8 mouse cellular contexts compared by ENCODE assay signal in the genomic region with DNA sequence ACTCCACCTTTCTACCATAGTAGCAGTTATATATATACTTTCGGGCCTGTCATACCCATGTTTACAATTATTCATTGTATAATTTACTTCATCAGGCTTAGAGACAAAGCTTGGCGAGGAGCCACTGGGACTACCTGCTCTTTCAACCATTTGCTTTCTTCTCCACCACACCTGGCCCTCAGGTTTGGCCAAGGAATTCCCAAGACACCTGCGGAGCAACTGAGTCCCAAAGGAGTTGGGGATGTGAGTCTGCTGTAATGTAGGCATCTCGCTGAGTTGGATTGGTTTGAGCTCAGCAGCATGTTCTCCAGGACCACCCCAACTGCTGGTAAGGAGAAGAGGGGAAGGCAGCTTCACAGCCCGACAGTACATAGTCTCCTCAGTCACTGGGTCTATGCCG. TPM values are rescaled to one million over a fixed set of nuclear protein-coding genes. Genes with fewer than 3 reads are reported as not detected.
DNase-seq lines count a peak whose midpoint lies in the region; ATAC-seq and TF ChIP-seq lines count a peak whose summit lies in the region.

A gene (plus strand): TSS at position 239 of the 400 bp plus-strand sequence.

- no peaks in the 10 kb centered on the region for H3K9me3 ChIP-seq in ES-Bruce4 (replicated peaks; ENCODE audit: control insufficient read depth, insufficient read depth, low read length, poor library complexity, severe bottlenecking)
- H3K9me3 ChIP-seq in forebrain, embryonic 15.5 days: no peaks in the 10 kb centered on the region
- no peaks in the 10 kb centered on the region for H3K9me3 ChIP-seq in hindbrain, embryonic 11.5 days (ENCODE audit: control insufficient read depth, low read length)
- no peaks in the 10 kb centered on the region for H3K9me3 ChIP-seq in liver, embryonic 13.5 days (replicated peaks)

- no peak within 1 kb of the TSS; the same call in 1 of the 2 replicates for H3K27ac ChIP-seq in ES-Bruce4 (ENCODE audit: insufficient read depth, low read length)
- H3K27ac ChIP-seq in forebrain, embryonic 15.5 days (replicated peaks): no peak within 1 kb of the TSS
- H3K27ac ChIP-seq in hindbrain, embryonic 11.5 days (ENCODE audit: low read depth, low read length): no peak within 1 kb of the TSS
- no peak within 1 kb of the TSS for H3K27ac ChIP-seq in liver, embryonic 13.5 days

- TF ChIP-seq CTCF in ES-Bruce4 (IDR thresholded peaks at IDR 0.05; ENCODE audit: low read depth, low read length): no peak

- H3K36me3 ChIP-seq in ES-Bruce4 (ENCODE audit: control insufficient read depth, insufficient read depth, low read length, poor library complexity, severe bottlenecking): peaks cover 7% of the 10 kb centered on the region
- H3K36me3 ChIP-seq in forebrain, embryonic 15.5 days: peaks cover 5% of the 10 kb centered on the region; the same call in 1 of the 2 replicates
- H3K36me3 ChIP-seq in hindbrain, embryonic 11.5 days (ENCODE audit: control insufficient read depth, insufficient read depth, low read length): no peaks in the 10 kb centered on the region
- H3K36me3 ChIP-seq in liver, embryonic 13.5 days: peaks cover 4% of the 10 kb centered on the region; the same call in 1 of the 2 replicates

- no peak for TF ChIP-seq POLR2A in ES-Bruce4 (IDR thresholded peaks at IDR 0.05; ENCODE audit: insufficient read depth, low read length)

- no peaks in the 10 kb centered on the region for H3K27me3 ChIP-seq in ES-Bruce4 (ENCODE audit: control insufficient read depth, insufficient read depth, low read length, poor library complexity, severe bottlenecking)
- no peaks in the 10 kb centered on the region for H3K27me3 ChIP-seq in forebrain, embryonic 15.5 days
- H3K27me3 ChIP-seq in hindbrain, embryonic 11.5 days (ENCODE audit: control insufficient read depth, insufficient read depth, low read length): no peaks in the 10 kb centered on the region
- no peaks in the 10 kb centered on the region for H3K27me3 ChIP-seq in liver, embryonic 13.5 days

- no peak for DNase-seq in adrenal gland, adult 18-20 months (ENCODE audit: low spot score in 2 of 2)
- no peak for DNase-seq in adrenal gland, adult (ENCODE audit: inconsistent age in 2 of 2, low spot score in 1 of 2)
- no peak for DNase-seq in hindbrain, embryonic 11.5 days (ENCODE audit: low spot score)
- DNase-seq in liver, embryonic 13.5 days: no peak
- no peak for DNase-seq in right cerebral cortex, postnatal 4 days
- DNase-seq in kidney, postnatal 36 days: no peak

- H3K9ac ChIP-seq in ES-Bruce4 (ENCODE audit: low read depth, poor library complexity, severe bottlenecking): no peak within 1 kb of the TSS
- H3K9ac ChIP-seq in forebrain, embryonic 15.5 days (replicated peaks): peak within 1 kb of the TSS; percentile 89
- H3K9ac ChIP-seq in hindbrain, embryonic 11.5 days (ENCODE audit: low read depth, low read length): no peak within 1 kb of the TSS
- peak within 1 kb of the TSS; percentile 90; the same call in 1 of the 2 replicates for H3K9ac ChIP-seq in liver, embryonic 13.5 days

- TF ChIP-seq EP300 in ES-Bruce4 (IDR thresholded peaks at IDR 0.05; ENCODE audit: insufficient read depth, low read depth, low read length): no peak

- H3K4me3 ChIP-seq in ES-Bruce4 (ENCODE audit: low read depth, low read length): no peak within 1 kb of the TSS
- peak within 1 kb of the TSS; percentile 83 for H3K4me3 ChIP-seq in forebrain, embryonic 15.5 days
- no peak within 1 kb of the TSS; the same call in 1 of the 2 replicates for H3K4me3 ChIP-seq in hindbrain, embryonic 11.5 days (ENCODE audit: low read depth, low read length)
- peak within 1 kb of the TSS; percentile 96 for H3K4me3 ChIP-seq in liver, embryonic 13.5 days (replicated peaks)

- WGBS in forebrain, embryonic 15.5 days: 90% methylated on average over 6 of the region's 6 CpGs
- 90% methylated on average over 6 of the region's 6 CpGs for WGBS in hindbrain, embryonic 11.5 days
- WGBS in liver, embryonic 13.5 days (ENCODE audit: insufficient replicate concordance): 69% methylated on average over 6 of the region's 6 CpGs

- H3K4me1 ChIP-seq in ES-Bruce4 (ENCODE audit: control insufficient read depth, insufficient read depth, low read length): no peaks in the 10 kb centered on the region
- peaks cover 24% of the 10 kb centered on the region for H3K4me1 ChIP-seq in forebrain, embryonic 15.5 days
- H3K4me1 ChIP-seq in hindbrain, embryonic 11.5 days (replicated peaks; ENCODE audit: control insufficient read depth, insufficient read depth, low read length): no peaks in the 10 kb centered on the region
- H3K4me1 ChIP-seq in liver, embryonic 13.5 days (replicated peaks): peaks cover 25% of the 10 kb centered on the region

- peak within 1 kb of the TSS; percentile 58 for H3K4me2 ChIP-seq in forebrain, embryonic 15.5 days (replicated peaks)
- no peak within 1 kb of the TSS for H3K4me2 ChIP-seq in hindbrain, embryonic 11.5 days (replicated peaks; ENCODE audit: low read depth, low read length)
- H3K4me2 ChIP-seq in liver, embryonic 13.5 days: peak within 1 kb of the TSS; percentile 73

- no peak for ATAC-seq in forebrain, embryonic 15.5 days (replicated peaks)
- ATAC-seq in hindbrain, embryonic 11.5 days (ENCODE audit: low FRiP score): no peak
- ATAC-seq in liver, embryonic 13.5 days (ENCODE audit: low read depth): no peak

RNA-seq across cellular contexts. Expression of the gene that starts here (rescaled TPM):
- 10 to 100 TPM; 50.6 to 59.5 TPM for total RNA-seq in adrenal gland, adult 18-20 months (2021)
- polyA plus RNA-seq in ES-Bruce4 (2011; ENCODE audit: insufficient read depth, insufficient read length, low read depth, missing spikeins): 114 and 119 TPM in 2 replicates
- 124 TPM in 2 replicates for polyA plus RNA-seq in forebrain, embryonic 15.5 days (2015; fragmentation: Nextera tagmentation; extraction: Ambion mirVana)
- 139 and 146 TPM in 2 replicates for polyA plus RNA-seq in hindbrain, embryonic 11.5 days (2014; fragmentation: Nextera tagmentation; extraction: Ambion mirVana)
- 76.7 and 82.1 TPM in 2 replicates for polyA plus RNA-seq in liver, embryonic 13.5 days (2015; fragmentation: Nextera tagmentation; extraction: Ambion mirVana)

Comparison
In these comparisons a context has a peak if more than half of its experiments do, and no peak if none do; other contexts are left out.
1. H3K4me3 ChIP-seq: peak in forebrain, embryonic 15.5 days (single experiment) and liver, embryonic 13.5 days (single experiment); none in ES-Bruce4 (single experiment) and hindbrain, embryonic 11.5 days (single experiment).
2. H3K9ac ChIP-seq: peak in forebrain, embryonic 15.5 days (single experiment) and liver, embryonic 13.5 days (single experiment); none in ES-Bruce4 (single experiment) and hindbrain, embryonic 11.5 days (single experiment).